In the genomic region with DNA sequence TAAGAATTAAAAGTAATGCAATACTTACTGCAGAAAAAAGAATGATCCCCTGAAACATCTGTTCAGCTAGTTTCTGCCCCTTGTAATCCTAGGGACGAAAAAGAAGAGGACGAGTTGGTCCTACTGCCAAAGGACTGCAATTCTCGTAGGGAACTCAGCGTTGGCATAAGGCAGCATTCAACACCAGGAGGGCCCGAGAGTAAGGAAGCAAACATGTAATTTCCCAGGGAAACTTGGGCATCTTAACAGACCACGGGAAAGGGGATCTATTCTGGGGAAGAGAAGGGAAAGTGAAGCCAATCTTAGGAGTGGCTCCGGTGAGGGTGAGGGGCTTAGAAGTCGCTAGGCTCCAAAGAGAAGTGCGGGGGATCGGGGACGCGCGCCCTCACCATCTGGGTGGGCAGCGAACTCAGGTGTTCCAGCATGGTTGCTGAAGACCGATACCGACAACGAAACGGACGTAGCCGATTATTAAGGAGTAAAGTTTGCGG, we compare ENCODE assay signal across 8 mouse cellular contexts. TPM values are rescaled to one million over a fixed set of nuclear protein-coding genes. Genes with fewer than 3 reads are reported as not detected.
DNase-seq lines count a peak whose midpoint lies in the region; ATAC-seq lines count a peak whose summit lies in the region.

No protein-coding gene starts in this region.

- H3K27ac ChIP-seq in forebrain, embryonic 10.5 days: peak overlapping the region; percentile 95
- H3K27ac ChIP-seq in liver, embryonic 12.5 days: peak overlapping the region; percentile 94

- no peak for DNase-seq in frontal cortex, postnatal 25 days (ENCODE audit: low spot score in 2 of 2)
- peak; percentile 47 for DNase-seq in 416B (ENCODE audit: low read depth)
- no peak for DNase-seq in forebrain, embryonic 10.5 days (ENCODE audit: extremely low spot score, low spot score)
- DNase-seq in T-cell, adult 2 months (ENCODE audit: low spot score): no peak
- no peak for DNase-seq in retina, embryonic 14.5 days (ENCODE audit: low spot score)
- no peak for DNase-seq in retina, postnatal 1 day

- no peaks in the 10 kb centered on the region for H3K9me3 ChIP-seq in forebrain, embryonic 10.5 days
- H3K9me3 ChIP-seq in liver, embryonic 12.5 days (replicated peaks): no peaks in the 10 kb centered on the region

- H3K9ac ChIP-seq in liver, embryonic 12.5 days: peak overlapping the region; percentile 84

- peak overlapping the region; percentile 89 for H3K4me2 ChIP-seq in liver, embryonic 12.5 days

- under 1% methylated on average over 21 of the region's 21 CpGs for WGBS in forebrain, embryonic 10.5 days
- under 1% methylated on average over 21 of the region's 21 CpGs for WGBS in liver, embryonic 12.5 days (ENCODE audit: insufficient replicate concordance)

- H3K4me3 ChIP-seq in forebrain, embryonic 10.5 days: peak overlapping the region; percentile 87
- H3K4me3 ChIP-seq in liver, embryonic 12.5 days: peak overlapping the region; percentile 91

- H3K36me3 ChIP-seq in forebrain, embryonic 10.5 days (replicated peaks): peaks cover 33% of the 10 kb centered on the region
- peaks cover 24% of the 10 kb centered on the region for H3K36me3 ChIP-seq in liver, embryonic 12.5 days

- ATAC-seq in frontal cortex, adult (ENCODE audit: low TSS enrichment): peak; percentile 19
- no peak for ATAC-seq in liver, embryonic 12.5 days

- peaks cover 20% of the 10 kb centered on the region for H3K4me1 ChIP-seq in forebrain, embryonic 10.5 days
- H3K4me1 ChIP-seq in liver, embryonic 12.5 days: peaks cover 36% of the 10 kb centered on the region

- no peaks in the 10 kb centered on the region for H3K27me3 ChIP-seq in forebrain, embryonic 10.5 days (ENCODE audit: poor library complexity, severe bottlenecking)
- no peaks in the 10 kb centered on the region for H3K27me3 ChIP-seq in liver, embryonic 12.5 days (replicated peaks)

RNA-seq across cellular contexts. Expression of a gene that starts 0.3 kb away (rescaled TPM):
- polyA plus RNA-seq in forebrain, embryonic 10.5 days (2016; fragmentation: Nextera tagmentation; extraction: Ambion mirVana): 45.1 and 45.8 TPM in 2 replicates
- polyA plus RNA-seq in liver, embryonic 12.5 days (2016; fragmentation: Nextera tagmentation; extraction: Ambion mirVana): 23.5 and 23.9 TPM in 2 replicates

RNA-seq across cellular contexts. Expression of a gene that starts 0.6 kb away (rescaled TPM):
- 261 and 264 TPM in 2 replicates for polyA plus RNA-seq in forebrain, embryonic 10.5 days (2016; fragmentation: Nextera tagmentation; extraction: Ambion mirVana)
- polyA plus RNA-seq in liver, embryonic 12.5 days (2016; fragmentation: Nextera tagmentation; extraction: Ambion mirVana): 296 and 308 TPM in 2 replicates

RNA-seq across cellular contexts. Expression of a gene that starts 18.1 kb away (rescaled TPM):
- polyA plus RNA-seq in forebrain, embryonic 10.5 days (2016; fragmentation: Nextera tagmentation; extraction: Ambion mirVana): 144 TPM in 2 replicates
- polyA plus RNA-seq in liver, embryonic 12.5 days (2016; fragmentation: Nextera tagmentation; extraction: Ambion mirVana): 94.9 and 95.8 TPM in 2 replicates

RNA-seq across cellular contexts. Expression of a gene that starts 18.1 kb away (rescaled TPM):
- 133 and 152 TPM in 2 replicates for polyA plus RNA-seq in forebrain, embryonic 10.5 days (2016; fragmentation: Nextera tagmentation; extraction: Ambion mirVana)
- 156 and 166 TPM in 2 replicates for polyA plus RNA-seq in liver, embryonic 12.5 days (2016; fragmentation: Nextera tagmentation; extraction: Ambion mirVana)

RNA-seq across cellular contexts. Expression of a gene that starts 49.7 kb away (rescaled TPM):
- polyA plus RNA-seq in forebrain, embryonic 10.5 days (2016; fragmentation: Nextera tagmentation; extraction: Ambion mirVana): 24.4 and 25.7 TPM in 2 replicates
- polyA plus RNA-seq in liver, embryonic 12.5 days (2016; fragmentation: Nextera tagmentation; extraction: Ambion mirVana): 9.3 and 9.4 TPM in 2 replicates
